Mouse (Mus musculus) small intestine, adult 2 months (tissue): ENCODE results near the gene Bckdhb. TPM values are rescaled to one million over a fixed set of nuclear protein-coding genes. Genes with fewer than 3 reads are reported as not detected.

Experiments
- H3K27ac ChIP-seq: fragments of 200-500 bp; 2 replicates; pipeline ENCODE4 v1.5.1; 2012; ENCODE audit warnings: low read depth, low read length, control low read depth, inconsistent platforms; ENCODE audit not compliant: insufficient read depth
- H3K27me3 ChIP-seq: fragments of 200-500 bp; 2 replicates; pipeline ENCODE4 v1.6.1; 2012; ENCODE audit warnings: mild to moderate bottlenecking, moderate library complexity, low read length, inconsistent platforms; ENCODE audit not compliant: control insufficient read depth, insufficient read depth
- H3K36me3 ChIP-seq: fragments of 200-500 bp; 2 replicates; pipeline ENCODE4 v1.6.1; 2012; ENCODE audit warnings: mild to moderate bottlenecking, low read length, control low read depth, inconsistent platforms; ENCODE audit not compliant: control insufficient read depth, insufficient read depth
- H3K4me1 ChIP-seq: fragments of 200-500 bp; 2 replicates; pipeline ENCODE4 v1.6.1; 2012; ENCODE audit warnings: low read length, inconsistent platforms, mixed read lengths; ENCODE audit not compliant: control insufficient read depth, insufficient read depth, insufficient read length
- H3K4me3 ChIP-seq: fragments of 200-500 bp; 2 replicates; pipeline ENCODE4 v1.5.1; 2012; ENCODE audit warnings: low read depth, mild to moderate bottlenecking, control low read depth, inconsistent platforms, low read length, moderate library complexity
- CTCF ChIP-seq: fragments of 200-500 bp; IDR thresholded peaks from 2 replicates; pipeline ENCODE4 v1.5.1; 2012; ENCODE audit warnings: low read depth, mild to moderate bottlenecking, control low read depth, inconsistent platforms, low read length, moderate library complexity, mixed read lengths; ENCODE audit not compliant: insufficient replicate concordance, insufficient read length; ENCODE audit errors: extremely low read depth
- POLR2A ChIP-seq: fragments of 200-500 bp; IDR thresholded peaks from 2 replicates; pipeline ENCODE4 v1.6.1; 2012; ENCODE audit warnings: low read depth, mild to moderate bottlenecking, control low read depth, inconsistent platforms, low read length, moderate library complexity
- WGBS: fragments of 180-500 bp; shearing (Covaris S2); methylation state at CpG from one replicate; pipeline ENCODE4 v1.1.7; 2018; 5-methylcytosine and 5-hydroxymethylcytosine counted together
- polyA plus RNA-seq: library from polyadenylated mRNA; depleted of rRNA; stranded (reverse); fragments of >200 nt; gene quantifications from 2 replicates; pipeline ENCODE4 v1.2.3, GENCODE M21; 2012; rRNA removed

Bckdhb gene
- polyA plus RNA-seq, 1 experiment = 2.3 TPM

DNA sequence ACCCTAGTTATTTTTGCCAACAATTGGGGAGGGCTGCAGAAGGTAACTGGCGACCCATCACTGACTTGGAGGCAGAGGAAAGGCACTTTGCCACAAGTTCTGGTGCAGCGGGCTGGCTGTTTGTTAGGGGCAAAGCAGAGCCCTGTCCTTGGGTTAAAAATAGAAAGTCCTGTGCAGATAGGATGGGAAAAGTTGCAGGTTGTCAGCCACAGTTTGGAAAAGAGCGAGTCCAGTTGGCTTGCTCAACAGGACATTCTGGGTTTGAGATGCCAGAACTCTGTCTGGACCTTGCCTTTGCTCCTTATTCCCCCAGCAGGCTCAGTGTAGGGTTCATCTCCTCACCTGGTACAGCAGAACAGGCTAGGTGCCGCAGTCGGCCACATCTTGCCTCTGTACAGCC lies 200.1 kb downstream of the Bckdhb start:
- H3K36me3 ChIP-seq = no peaks in the 10 kb centered on the region
- 91% methylated on average over 5 of the region's 5 CpGs for WGBS
- no peaks in the 10 kb centered on the region for H3K27me3 ChIP-seq
- H3K4me3 ChIP-seq = no peak overlapping the region
- no peak for TF ChIP-seq CTCF
- no peak for TF ChIP-seq POLR2A
- H3K27ac ChIP-seq = no peak overlapping the region
- H3K4me1 ChIP-seq = 0 out of 2 replicates have a peak, but pooled peaks cover 2% of the 10 kb centered on the region

DNA sequence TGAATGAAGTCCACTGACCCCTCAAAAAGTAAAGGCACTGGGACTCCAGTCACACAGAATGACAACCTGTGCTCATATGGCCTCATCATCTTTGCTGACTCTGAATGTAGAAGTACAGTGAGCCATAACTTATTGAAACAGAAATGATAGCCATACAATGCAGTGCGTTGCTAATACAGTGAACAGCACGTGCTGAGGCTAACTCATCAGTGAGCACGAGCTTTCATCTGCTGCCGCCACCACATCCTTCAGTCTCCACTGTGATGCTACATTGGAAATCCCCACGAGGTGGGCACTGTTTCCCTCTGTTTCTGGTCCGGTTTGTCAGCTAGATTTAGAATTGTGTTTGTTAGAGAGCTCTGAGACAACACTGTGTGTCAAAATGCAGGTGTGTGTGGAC lies 205.4 kb downstream of the Bckdhb start:
- no peak overlapping the region for H3K27ac ChIP-seq
- H3K27me3 ChIP-seq = no peaks in the 10 kb centered on the region
- H3K36me3 ChIP-seq = no peaks in the 10 kb centered on the region
- 83% methylated on average over 6 of the region's 6 CpGs for WGBS
- H3K4me3 ChIP-seq = no peak overlapping the region
- TF ChIP-seq POLR2A = no peak
- no peak for TF ChIP-seq CTCF
- 0 out of 2 replicates have a peak, but pooled peaks cover 2% of the 10 kb centered on the region for H3K4me1 ChIP-seq

DNA sequence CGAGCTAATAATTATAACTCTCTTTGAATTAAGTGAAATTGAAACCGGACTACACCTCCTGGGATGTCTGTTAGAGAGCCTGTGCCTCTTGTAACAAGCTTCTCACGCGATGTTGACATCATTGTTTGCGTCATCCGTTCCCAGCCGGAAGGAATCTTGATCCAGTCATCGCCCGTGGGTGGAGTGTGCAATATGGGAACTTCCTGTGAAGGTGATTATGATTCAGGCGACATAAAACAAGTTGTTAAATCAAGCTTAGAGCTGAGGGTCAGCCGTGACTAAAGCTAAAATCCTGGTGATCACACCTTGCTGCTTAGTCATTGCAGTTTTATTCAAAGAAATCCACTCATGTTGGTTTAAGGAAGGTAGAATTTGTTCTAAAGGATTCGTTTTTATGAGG lies 210.1 kb downstream of the Bckdhb start:
- H3K36me3 ChIP-seq = no peaks in the 10 kb centered on the region
- no peak overlapping the region for H3K27ac ChIP-seq
- TF ChIP-seq POLR2A (no peak), CTCF (no peak)
- 84% methylated on average over 12 of the region's 12 CpGs for WGBS
- no peaks in the 10 kb centered on the region for H3K4me1 ChIP-seq
- H3K27me3 ChIP-seq = no peaks in the 10 kb centered on the region
- no peak overlapping the region for H3K4me3 ChIP-seq

DNA sequence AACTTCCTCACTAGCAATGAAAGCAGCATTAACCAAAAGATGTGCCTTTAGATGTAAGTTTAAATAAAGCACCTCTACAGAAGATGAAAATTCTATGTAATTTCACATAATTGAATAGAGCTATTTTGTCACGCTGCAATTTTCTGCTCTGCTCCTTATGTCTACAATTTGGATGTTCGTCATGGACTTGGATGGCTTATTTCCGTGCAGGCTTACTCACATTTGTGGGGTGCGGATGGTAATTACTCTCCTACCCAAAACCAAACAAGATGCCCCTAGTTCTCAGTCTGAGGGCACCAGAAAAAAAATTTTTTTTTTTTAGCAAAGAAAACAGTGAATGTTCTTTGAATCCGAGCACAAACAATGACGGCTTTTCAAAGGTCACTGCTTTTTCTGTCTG lies 212.2 kb downstream of the Bckdhb start:
- Histone ChIP-seq H3K4me1 (no peaks in the 10 kb centered on the region), H3K27ac (no peak overlapping the region), H3K27me3 (no peaks in the 10 kb centered on the region), H3K36me3 (no peaks in the 10 kb centered on the region), H3K4me3 (no peak overlapping the region)
- WGBS = 94% methylated on average over 6 of the region's 6 CpGs
- TF ChIP-seq CTCF (no peak), POLR2A (no peak)

DNA sequence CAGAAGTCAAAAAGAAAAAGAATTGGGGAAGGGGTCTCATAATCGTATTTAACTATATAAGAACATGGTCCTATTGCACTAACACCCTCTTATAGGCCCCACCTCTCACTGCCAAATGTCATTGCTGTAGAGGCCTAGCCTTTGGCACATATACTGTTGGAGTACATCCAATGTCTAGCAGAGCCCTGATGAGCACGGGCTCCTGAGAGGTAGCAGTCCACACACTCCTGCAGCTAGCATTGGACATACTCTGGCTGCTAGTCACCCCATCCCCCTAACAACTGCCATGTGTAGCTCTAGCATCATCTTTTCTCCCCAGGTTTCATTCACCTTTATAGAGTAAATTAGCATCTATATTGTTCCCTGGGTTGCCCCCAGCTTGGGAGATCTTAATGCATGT lies 223.2 kb downstream of the Bckdhb start:
- Histone ChIP-seq H3K4me3 (no peak overlapping the region), H3K27ac (no peak overlapping the region), H3K36me3 (no peaks in the 10 kb centered on the region), H3K4me1 (no peaks in the 10 kb centered on the region), H3K27me3 (no peaks in the 10 kb centered on the region)
- WGBS = 69% methylated on average over 2 of the region's 2 CpGs
- TF ChIP-seq CTCF = no peak
- TF ChIP-seq POLR2A = no peak

Other genes with a start within 250 kb of the Bckdhb start
- 0.70 and 0.96 TPM in 2 replicates for gene Elovl4, start 118.9 kb upstream of the Bckdhb start, polyA plus RNA-seq
- gene Ttk, start 90.5 kb upstream of the Bckdhb start, polyA plus RNA-seq = 0.23 and 0.47 TPM in 2 replicates